ENCODE assay signal across 8 mouse cellular contexts in genomic region chr7:130574211-130574991, GRCm38 (mm10). TPM values are rescaled to one million over a fixed set of nuclear protein-coding genes. Genes with fewer than 3 reads are reported as not detected.
DNase-seq lines count a peak whose midpoint lies in the region; ATAC-seq lines count a peak whose summit lies in the region.

No protein-coding gene starts in this region.

- H3K4me2 ChIP-seq in midbrain, embryonic 11.5 days, result no peak overlapping the region
- H3K4me2 ChIP-seq in embryonic facial prominence, embryonic 15.5 days (replicated peaks), result no peak overlapping the region
- H3K4me2 ChIP-seq in midbrain, embryonic 15.5 days, result no peak overlapping the region

- no peak overlapping the region for H3K9ac ChIP-seq in midbrain, embryonic 11.5 days (ENCODE audit: low read length)
- H3K9ac ChIP-seq in embryonic facial prominence, embryonic 15.5 days, result no peak overlapping the region
- H3K9ac ChIP-seq in midbrain, embryonic 15.5 days, result no peak overlapping the region

- H3K4me1 ChIP-seq in midbrain, embryonic 11.5 days (ENCODE audit: control insufficient read depth, insufficient read depth, low read length), result no peaks in the 10 kb centered on the region
- H3K4me1 ChIP-seq in midbrain, embryonic 10.5 days, result peaks cover 19% of the 10 kb centered on the region
- H3K4me1 ChIP-seq in embryonic facial prominence, embryonic 15.5 days, result peaks cover 25% of the 10 kb centered on the region
- H3K4me1 ChIP-seq in midbrain, embryonic 15.5 days, result no peaks in the 10 kb centered on the region

- DNase-seq in midbrain, embryonic 11.5 days (ENCODE audit: low spot score, missing footprints), result peak; percentile 75
- no peak for DNase-seq in midbrain, embryonic 10.5 days (ENCODE audit: low spot score)
- peak; percentile 86 for DNase-seq in kidney, adult 9 months
- DNase-seq in frontal cortex, postnatal 36 days (ENCODE audit: low spot score in 2 of 2), result no peak
- DNase-seq in gastrocnemius, adult 18-20 months (ENCODE audit: low spot score), result no peak
- DNase-seq in right cerebral cortex, postnatal 36 days (ENCODE audit: low spot score in 2 of 2), result no peak

- no peaks in the 10 kb centered on the region for H3K36me3 ChIP-seq in midbrain, embryonic 11.5 days (ENCODE audit: control insufficient read depth, insufficient read depth, low read length)
- H3K36me3 ChIP-seq in midbrain, embryonic 10.5 days, result no peaks in the 10 kb centered on the region
- no peaks in the 10 kb centered on the region for H3K36me3 ChIP-seq in embryonic facial prominence, embryonic 15.5 days
- H3K36me3 ChIP-seq in midbrain, embryonic 15.5 days (replicated peaks), result no peaks in the 10 kb centered on the region

- no peak for ATAC-seq in midbrain, embryonic 11.5 days (ENCODE audit: low FRiP score)
- peak; percentile 31; the same call in 1 of the 2 replicates for ATAC-seq in embryonic facial prominence, embryonic 15.5 days (ENCODE audit: insufficient number of reproducible peaks, low FRiP score, low TSS enrichment, low read depth)
- 0 out of 2 replicates have a peak, but pooled peaks have one; percentile 42 for ATAC-seq in midbrain, embryonic 15.5 days (replicated peaks)

- no peaks in the 10 kb centered on the region for H3K27me3 ChIP-seq in midbrain, embryonic 11.5 days (ENCODE audit: control insufficient read depth, insufficient read depth, low read length)
- no peaks in the 10 kb centered on the region for H3K27me3 ChIP-seq in midbrain, embryonic 10.5 days (ENCODE audit: low read depth, poor library complexity, severe bottlenecking)
- no peaks in the 10 kb centered on the region for H3K27me3 ChIP-seq in embryonic facial prominence, embryonic 15.5 days
- no peaks in the 10 kb centered on the region for H3K27me3 ChIP-seq in midbrain, embryonic 15.5 days (replicated peaks)

- no peak overlapping the region for H3K4me3 ChIP-seq in midbrain, embryonic 11.5 days (ENCODE audit: low read depth, low read length)
- no peak overlapping the region for H3K4me3 ChIP-seq in midbrain, embryonic 10.5 days
- no peak overlapping the region for H3K4me3 ChIP-seq in embryonic facial prominence, embryonic 15.5 days (replicated peaks)
- no peak overlapping the region for H3K4me3 ChIP-seq in midbrain, embryonic 15.5 days

- WGBS in midbrain, embryonic 11.5 days, result 65% methylated on average over 13 of the region's 13 CpGs
- WGBS in midbrain, embryonic 10.5 days, result 72% methylated on average over 13 of the region's 13 CpGs
- WGBS in embryonic facial prominence, embryonic 15.5 days, result 44% methylated on average over 13 of the region's 13 CpGs
- 51% methylated on average over 13 of the region's 13 CpGs for WGBS in midbrain, embryonic 15.5 days

- H3K27ac ChIP-seq in midbrain, embryonic 11.5 days (ENCODE audit: low read depth, low read length), result no peak overlapping the region
- H3K27ac ChIP-seq in midbrain, embryonic 10.5 days (replicated peaks), result no peak overlapping the region
- H3K27ac ChIP-seq in embryonic facial prominence, embryonic 15.5 days (replicated peaks), result peak overlapping the region; percentile 51
- H3K27ac ChIP-seq in midbrain, embryonic 15.5 days, result no peak overlapping the region

- H3K9me3 ChIP-seq in midbrain, embryonic 11.5 days (ENCODE audit: control insufficient read depth, low read length), result no peaks in the 10 kb centered on the region
- H3K9me3 ChIP-seq in midbrain, embryonic 10.5 days (replicated peaks), result no peaks in the 10 kb centered on the region
- H3K9me3 ChIP-seq in embryonic facial prominence, embryonic 15.5 days (replicated peaks), result no peaks in the 10 kb centered on the region
- H3K9me3 ChIP-seq in midbrain, embryonic 15.5 days, result no peaks in the 10 kb centered on the region

RNA-seq across cellular contexts. Expression of gene Nsmce4a, which starts 1.5 kb away (rescaled TPM):
- 223 and 239 TPM in 2 replicates for polyA plus RNA-seq in midbrain, embryonic 11.5 days (2014; fragmentation: Nextera tagmentation; extraction: Ambion mirVana)
- polyA plus RNA-seq in midbrain, embryonic 10.5 days (2016; fragmentation: Nextera tagmentation; extraction: Ambion mirVana), result 180 and 203 TPM in 2 replicates
- 128 and 131 TPM in 2 replicates for polyA plus RNA-seq in embryonic facial prominence, embryonic 15.5 days (2015; fragmentation: Nextera tagmentation; extraction: Ambion mirVana)
- 79.4 and 83.9 TPM in 2 replicates for polyA plus RNA-seq in midbrain, embryonic 15.5 days (2015; fragmentation: Nextera tagmentation; extraction: Ambion mirVana)
- 10 to 100 TPM; 28.4 to 29.0 TPM for total RNA-seq in gastrocnemius, adult 18-20 months (2021)

RNA-seq across cellular contexts. Expression of gene Tacc2, which starts 2.8 kb away (rescaled TPM):
- polyA plus RNA-seq in midbrain, embryonic 11.5 days (2014; fragmentation: Nextera tagmentation; extraction: Ambion mirVana), result 45.8 and 47.3 TPM in 2 replicates
- 40.9 and 47.7 TPM in 2 replicates for polyA plus RNA-seq in midbrain, embryonic 10.5 days (2016; fragmentation: Nextera tagmentation; extraction: Ambion mirVana)
- polyA plus RNA-seq in embryonic facial prominence, embryonic 15.5 days (2015; fragmentation: Nextera tagmentation; extraction: Ambion mirVana), result 39.7 and 46.0 TPM in 2 replicates
- polyA plus RNA-seq in midbrain, embryonic 15.5 days (2015; fragmentation: Nextera tagmentation; extraction: Ambion mirVana), result 68.7 TPM in 2 replicates
- 100 to 1,000 TPM; 414 to 460 TPM for total RNA-seq in gastrocnemius, adult 18-20 months (2021)

RNA-seq across cellular contexts. Expression of gene Ate1, which starts 54.2 kb away (rescaled TPM):
- 54.8 and 57.1 TPM in 2 replicates for polyA plus RNA-seq in midbrain, embryonic 11.5 days (2014; fragmentation: Nextera tagmentation; extraction: Ambion mirVana)
- 60.5 and 65.8 TPM in 2 replicates for polyA plus RNA-seq in midbrain, embryonic 10.5 days (2016; fragmentation: Nextera tagmentation; extraction: Ambion mirVana)
- polyA plus RNA-seq in embryonic facial prominence, embryonic 15.5 days (2015; fragmentation: Nextera tagmentation; extraction: Ambion mirVana), result 57.4 and 59.7 TPM in 2 replicates
- polyA plus RNA-seq in midbrain, embryonic 15.5 days (2015; fragmentation: Nextera tagmentation; extraction: Ambion mirVana), result 111 and 117 TPM in 2 replicates
- total RNA-seq in gastrocnemius, adult 18-20 months (2021), result 10 to 100 TPM; 37.1 to 39.8 TPM

Comparison
In these comparisons a context has a peak if more than half of its experiments do, and no peak if none do; other contexts are left out.
1. DNase-seq: peak in midbrain, embryonic 11.5 days (single experiment) and kidney, adult 9 months (single experiment); none in midbrain, embryonic 10.5 days (single experiment), frontal cortex, postnatal 36 days (0 of 2), gastrocnemius, adult 18-20 months (single experiment) and right cerebral cortex, postnatal 36 days (0 of 2).